Mouse (Mus musculus): Measurements from ENCODE around the gene Zfp36l1. TPM values are rescaled to one million over a fixed set of nuclear protein-coding genes. Genes with fewer than 3 reads are reported as not detected.

Zfp36l1 gene
- total RNA-seq, 2 experiments from 2014 or later, result 4.3 to 12.7 TPM

Other genes starting within 250 kb of the Zfp36l1 start
- gene Actn1, start 147.4 kb upstream of the Zfp36l1 start, total RNA-seq (2015; ENCODE audit: low replicate concordance), result 13.4 and 17.6 TPM in 2 replicates
- 15.5 and 20.8 TPM in 2 replicates for gene Actn1, start 147.4 kb upstream of the Zfp36l1 start, total RNA-seq (2017; ENCODE audit: low replicate concordance)

All from erythroblast, adult 5-6 weeks (primary cell).